Mouse (Mus musculus) brain, embryonic 18.5 days (tissue): Measurements from ENCODE around the gene Kif3a.

ENCODE experiments used
- DNase-seq: peaks from one replicate; pipeline ENCODE4 v3.0.0-alpha.2; 2012; ENCODE audit warnings: low read depth, low spot score

Kif3a gene

GRCm38 (mm10) chr11:53567224-53568014 is at the start of gene Kif3a:
Gene Kif3a, plus strand, starts transcription at chr11:53567379.
- peak; percentile 85 for DNase-seq

DNA sequence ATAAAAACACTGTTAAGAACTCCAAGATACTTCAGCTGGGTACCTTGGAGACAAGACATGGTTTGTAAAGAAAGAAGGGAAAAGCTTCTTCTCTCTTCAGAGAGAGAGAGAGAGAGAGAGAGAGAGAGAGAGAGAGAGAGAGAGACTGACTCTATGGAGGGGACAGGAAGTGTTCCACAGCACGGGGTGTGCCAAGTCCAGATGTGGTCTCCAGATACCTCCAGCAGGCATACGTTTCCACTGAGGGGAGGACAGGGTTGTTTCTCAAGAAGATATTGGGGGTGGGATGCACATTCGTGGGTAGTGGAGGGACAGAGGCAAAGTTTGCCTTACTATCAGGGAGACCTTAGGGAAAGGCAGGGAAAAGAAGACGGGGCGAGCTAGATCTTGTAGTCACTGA is 48.4 kb upstream of the Kif3a start:
- DNase-seq, result no peak

- DNase-seq, result peak; percentile 37
These were observed 47.7 kb upstream of the Kif3a start, which contains the start of gene Sept8 for GRCm38 (mm10) chr11:53519207-53520121. Gene Sept8, plus strand, starts transcription at chr11:53519257.

DNA sequence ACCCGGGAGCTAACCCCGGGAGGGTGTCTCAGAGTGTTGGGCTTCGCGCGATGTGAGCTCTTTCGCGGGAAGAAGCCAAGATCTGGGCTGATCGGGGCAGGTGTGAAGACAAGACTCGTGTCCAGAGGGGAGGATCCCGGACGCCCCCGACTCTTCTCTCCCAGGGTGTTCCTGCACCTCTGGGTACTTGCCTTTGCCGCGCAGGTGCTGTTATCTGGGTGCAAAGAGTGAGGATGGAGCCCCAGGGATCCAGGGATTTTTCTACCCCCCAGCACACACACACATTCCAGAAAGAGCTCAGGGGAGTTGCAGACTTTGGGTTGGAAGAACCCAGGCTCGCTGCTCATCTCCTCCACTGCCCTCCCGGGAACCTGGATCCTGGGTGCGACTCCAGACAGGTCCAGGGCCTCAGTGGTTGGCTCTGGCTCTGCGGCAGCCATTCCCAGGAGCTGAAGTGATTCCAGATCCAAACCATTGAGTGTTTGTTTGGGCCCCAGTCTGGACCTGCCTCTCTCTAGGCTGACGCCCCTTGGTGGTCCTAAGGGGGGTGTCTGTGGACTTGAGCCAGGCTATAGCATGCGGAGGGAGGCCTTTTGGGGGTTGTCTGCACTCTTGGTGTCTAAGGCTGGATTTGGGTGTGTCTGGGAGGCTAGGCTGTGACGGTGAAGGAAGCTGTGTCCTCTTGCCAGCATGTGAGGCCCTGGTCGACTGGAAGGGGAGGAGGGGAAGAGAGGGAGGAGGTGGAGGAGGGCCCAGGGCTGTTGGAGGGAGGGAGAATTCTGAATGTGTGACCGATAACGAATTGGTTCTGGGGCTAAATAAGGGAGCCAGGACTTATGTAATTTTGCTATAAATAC is 46.8 kb upstream of the Kif3a start:
- no peak for DNase-seq

GRCm38 (mm10) chr11:53521120-53521820 is 45.9 kb upstream of the Kif3a start:
- DNase-seq, result no peak

DNA sequence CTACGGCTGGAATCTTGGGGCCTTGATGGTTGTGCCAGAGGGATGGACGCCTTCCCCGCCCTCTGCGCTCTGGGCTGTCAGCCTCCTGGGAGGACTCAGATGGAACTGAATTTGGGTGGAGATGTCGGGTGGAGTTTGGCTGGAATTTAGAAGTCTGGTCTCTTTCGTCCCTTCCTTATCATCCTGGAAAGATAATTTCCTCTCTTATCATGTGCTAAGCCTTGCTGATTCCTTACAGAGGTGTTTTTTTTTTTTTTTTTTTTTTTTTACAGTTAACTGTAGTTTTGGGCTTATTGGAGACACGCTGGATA is 45.4 kb upstream of the Kif3a start:
- DNase-seq, result no peak

GRCm38 (mm10) chr11:53522362-53522761 is 44.8 kb upstream of the Kif3a start:
- DNase-seq, result no peak

DNA sequence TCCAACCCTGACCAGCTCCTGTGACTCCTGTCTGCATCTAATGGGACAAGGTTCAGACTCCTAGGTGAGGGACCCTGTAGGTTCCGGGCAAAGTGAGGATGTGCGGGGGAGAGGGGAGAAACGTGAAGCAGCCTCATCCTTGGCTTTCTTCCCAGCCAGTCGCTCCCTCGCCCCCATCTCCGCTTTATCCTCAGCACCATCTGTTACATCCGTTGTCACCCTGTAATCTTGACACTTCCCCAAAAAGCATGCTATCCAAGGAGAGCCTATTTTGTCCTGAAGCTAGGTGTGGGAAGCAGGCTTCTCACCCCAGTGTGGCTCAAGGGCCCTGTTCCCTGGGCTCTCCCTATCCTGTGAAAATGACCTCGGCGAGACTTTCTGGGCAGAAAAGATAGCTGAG is 44.2 kb upstream of the Kif3a start:
- DNase-seq, result no peak

DNA sequence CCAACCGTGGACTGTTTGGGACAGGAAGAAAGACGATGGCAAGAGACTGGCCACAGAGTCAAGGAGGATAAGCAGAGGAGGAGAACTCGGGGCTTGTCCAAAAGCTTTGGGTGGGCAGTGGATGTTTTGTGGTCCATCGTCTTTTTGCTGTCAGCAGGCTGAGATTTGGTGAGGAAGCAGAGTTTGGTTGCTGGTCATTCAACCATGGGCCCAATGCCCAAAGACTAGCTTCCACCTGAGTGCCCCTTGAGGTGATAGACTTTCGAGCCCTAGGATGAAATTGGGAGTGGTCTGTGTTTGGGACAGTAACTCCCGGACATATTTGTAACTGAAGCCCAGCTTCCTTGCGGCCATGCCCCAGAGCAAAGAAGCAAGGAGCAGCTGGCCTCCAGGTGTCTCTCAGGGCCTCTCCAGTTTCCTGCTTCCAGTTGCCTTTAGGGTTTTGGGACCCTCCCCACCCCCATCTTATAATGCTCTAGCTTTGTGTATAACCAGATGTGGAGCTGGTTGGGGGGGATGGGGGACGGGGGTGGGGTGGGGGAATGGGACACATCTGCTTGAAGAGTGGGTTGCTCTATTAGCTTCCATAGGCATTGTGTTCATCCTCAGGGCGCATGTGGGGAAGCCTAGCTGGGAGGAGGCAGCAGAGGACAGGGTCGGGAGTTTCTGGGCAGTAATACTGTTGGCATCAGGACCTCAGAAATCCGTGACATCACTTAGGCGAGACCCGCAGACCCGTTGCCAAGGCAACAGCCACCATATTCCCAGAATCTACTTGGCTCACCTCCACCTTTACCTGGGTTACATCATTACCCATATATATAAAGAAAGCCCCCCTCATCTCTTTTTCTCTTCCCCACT is 43.4 kb upstream of the Kif3a start:
- DNase-seq, result no peak

- DNase-seq, result no peak
These were observed 42.3 kb upstream of the Kif3a start for GRCm38 (mm10) chr11:53524905-53525304.

DNA sequence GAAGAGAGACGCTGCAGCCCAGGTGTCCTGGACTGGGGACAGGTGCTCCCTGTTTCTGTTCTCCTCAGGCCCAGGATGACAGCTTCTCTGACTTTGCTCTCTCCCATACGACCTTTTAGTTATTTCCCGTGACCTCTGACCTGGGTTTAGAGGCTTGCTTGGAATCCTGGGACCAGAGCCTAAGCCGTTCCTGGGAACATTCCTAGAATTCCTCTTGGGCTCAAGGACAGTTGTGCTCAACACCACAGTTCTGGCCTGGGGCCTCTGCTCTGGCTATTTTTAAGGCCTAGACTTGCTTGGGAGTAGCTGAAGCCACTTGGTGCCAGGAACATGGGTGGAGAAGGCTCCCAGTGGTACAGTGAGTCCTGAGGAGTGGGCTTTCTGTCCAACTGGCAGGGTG is 41.7 kb upstream of the Kif3a start:
- no peak for DNase-seq

- DNase-seq, result no peak
These were observed 38.6 kb upstream of the Kif3a start for GRCm38 (mm10) chr11:53528397-53529252.

GRCm38 (mm10) chr11:53529253-53529557 is 38.0 kb upstream of the Kif3a start:
- DNase-seq, result no peak

GRCm38 (mm10) chr11:53530001-53530400 is 37.2 kb upstream of the Kif3a start:
- no peak for DNase-seq

- no peak for DNase-seq
These were observed 35.5 kb upstream of the Kif3a start for GRCm38 (mm10) chr11:53531578-53532230.

DNA sequence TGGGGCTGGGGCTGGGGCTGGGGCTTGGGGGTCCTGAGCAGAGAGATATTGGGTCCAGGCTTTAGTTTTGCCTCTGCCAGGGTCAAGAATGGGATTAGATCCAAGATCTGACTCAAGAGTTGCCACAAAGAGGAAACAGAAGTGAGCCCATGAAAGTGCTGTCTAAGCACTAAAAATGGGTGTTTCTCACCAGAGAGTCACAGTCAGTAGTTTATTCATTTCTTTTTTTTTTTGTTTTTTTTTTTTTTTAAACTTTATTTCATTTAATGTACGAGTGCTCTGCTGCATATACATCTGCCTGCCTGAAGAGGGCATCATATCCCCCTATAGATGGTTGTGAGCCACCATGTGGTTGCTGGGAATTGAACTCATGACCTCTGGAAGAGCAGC is 35.0 kb upstream of the Kif3a start:
- DNase-seq, result no peak

DNA sequence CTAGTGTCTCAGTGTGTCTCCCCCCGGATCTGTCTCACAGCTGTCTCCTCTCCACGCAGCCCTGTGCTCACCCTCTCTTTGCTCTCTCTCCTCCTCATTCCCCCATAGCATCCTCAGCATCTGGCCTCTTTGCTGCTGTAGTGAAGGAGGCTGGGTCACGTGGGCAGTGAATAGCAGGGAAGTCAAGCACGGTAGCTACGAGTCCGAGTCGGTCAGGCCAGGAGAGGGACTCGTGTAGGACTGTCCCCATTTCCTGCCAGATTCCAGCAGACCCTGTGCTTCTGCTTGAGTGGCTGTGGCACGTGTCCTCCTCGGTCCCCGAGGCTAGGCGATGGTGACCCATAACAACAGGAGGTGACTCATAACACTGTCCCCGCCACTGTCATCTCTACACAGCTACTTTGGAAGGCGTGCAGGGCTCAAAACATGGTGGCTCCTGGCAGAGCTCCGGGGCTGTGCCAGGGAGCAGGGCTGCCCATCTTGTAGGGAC is 28.1 kb upstream of the Kif3a start:
- no peak for DNase-seq

- no peak for DNase-seq
These were observed 26.8 kb upstream of the Kif3a start for GRCm38 (mm10) chr11:53540394-53540793.

DNA sequence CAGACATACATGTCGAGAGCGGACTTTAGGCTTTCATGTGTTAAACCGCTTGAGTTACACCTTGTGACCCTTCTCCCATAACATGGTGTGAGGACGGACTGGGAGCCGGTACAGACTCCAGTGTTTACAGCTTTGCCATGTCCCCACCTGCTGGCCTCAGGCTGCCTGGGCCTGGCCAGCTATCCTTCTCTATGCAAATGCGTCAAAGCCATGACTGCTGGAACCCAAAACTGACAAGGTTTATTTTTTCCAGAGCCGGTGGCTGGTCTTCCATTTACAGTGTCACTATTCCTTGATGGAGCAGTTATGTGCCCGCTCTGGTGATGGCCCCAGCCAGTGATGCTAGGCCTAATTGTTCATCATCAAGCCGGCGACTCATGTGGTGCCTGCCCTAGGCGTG is 26.0 kb upstream of the Kif3a start:
- DNase-seq, result no peak
